Mouse (Mus musculus): ENCODE data around the gene Gpr174.

GRCm38 (mm10) chrX:107250390-107250789 lies 5.3 kb upstream of the Gpr174 start:
- TF ChIP-seq CTCF (IDR thresholded peaks at IDR 0.05; ENCODE audit: low read depth, low read length) (no peak), POLR2A (IDR thresholded peaks at IDR 0.05; ENCODE audit: borderline replicate concordance, low read depth, low read length) (no peak)
